Mouse (Mus musculus) right cerebral cortex, postnatal 25 days (tissue): ENCODE measurements around the gene 4930402F06Rik.
A peak's percentile ranks its signal among the peaks of the same experiment; 100 is the strongest.

Experiments used
- DNase-seq: peaks from one replicate; pipeline ENCODE4 v3.0.0; 2022

4930402F06Rik gene

GRCm38 (mm10) chr2:35412810-35413209 lies 15.8 kb upstream of the 4930402F06Rik start:
- DNase-seq = no peak

GRCm38 (mm10) chr2:35412246-35412645 lies 15.3 kb upstream of the 4930402F06Rik start:
- no peak for DNase-seq

GRCm38 (mm10) chr2:35411640-35412190 lies 14.7 kb upstream of the 4930402F06Rik start:
- DNase-seq = no peak

- DNase-seq = no peak
Observed at GRCm38 (mm10) chr2:35409466-35409865, 12.5 kb upstream of the 4930402F06Rik start.

GRCm38 (mm10) chr2:35408409-35409110 lies 11.6 kb upstream of the 4930402F06Rik start:
- no peak for DNase-seq

GRCm38 (mm10) chr2:35407878-35408277 lies 10.9 kb upstream of the 4930402F06Rik start:
- no peak for DNase-seq

- no peak for DNase-seq
Observed at GRCm38 (mm10) chr2:35407266-35407665, 10.3 kb upstream of the 4930402F06Rik start.

GRCm38 (mm10) chr2:35406611-35407010 lies 9.6 kb upstream of the 4930402F06Rik start:
- DNase-seq = no peak

- no peak for DNase-seq
Observed at GRCm38 (mm10) chr2:35402391-35402790, 5.4 kb upstream of the 4930402F06Rik start.

GRCm38 (mm10) chr2:35400739-35401138 lies 3.8 kb upstream of the 4930402F06Rik start:
- DNase-seq = no peak

- DNase-seq = no peak
Observed at GRCm38 (mm10) chr2:35398184-35398828, 1.3 kb upstream of the 4930402F06Rik start.

GRCm38 (mm10) chr2:35397590-35398173 lies 707 bp upstream of the 4930402F06Rik start:
- peak; percentile 65 for DNase-seq

- DNase-seq = no peak
Observed at GRCm38 (mm10) chr2:35385441-35385871, 11.5 kb downstream of the 4930402F06Rik start.

GRCm38 (mm10) chr2:35379306-35379705 lies 17.7 kb downstream of the 4930402F06Rik start:
- DNase-seq = no peak

- DNase-seq = no peak
Observed at GRCm38 (mm10) chr2:35377600-35377999, 19.4 kb downstream of the 4930402F06Rik start.

GRCm38 (mm10) chr2:35373003-35373402 lies 24.0 kb downstream of the 4930402F06Rik start:
- DNase-seq = no peak

GRCm38 (mm10) chr2:35370686-35371085 lies 26.3 kb downstream of the 4930402F06Rik start:
- DNase-seq = no peak

- no peak for DNase-seq
Observed at GRCm38 (mm10) chr2:35367629-35368028, 29.3 kb downstream of the 4930402F06Rik start, which contains the start of gene 4930568D16Rik. Gene 4930568D16Rik, minus strand, starts transcription at chr2:35367729.

- DNase-seq = no peak
Observed at GRCm38 (mm10) chr2:35349184-35349583, 47.8 kb downstream of the 4930402F06Rik start.

GRCm38 (mm10) chr2:35345984-35346383 lies 51.0 kb downstream of the 4930402F06Rik start:
- DNase-seq = no peak

- no peak for DNase-seq
Observed at GRCm38 (mm10) chr2:35342605-35343004, 54.4 kb downstream of the 4930402F06Rik start.

- DNase-seq = no peak
Observed at GRCm38 (mm10) chr2:35338707-35339106, 58.3 kb downstream of the 4930402F06Rik start.

GRCm38 (mm10) chr2:35338036-35338435 lies 58.9 kb downstream of the 4930402F06Rik start:
- DNase-seq = no peak

GRCm38 (mm10) chr2:35337419-35337818 lies 59.6 kb downstream of the 4930402F06Rik start:
- DNase-seq = no peak
